Mouse (Mus musculus) forebrain, embryonic 16.5 days (tissue): Measurements from ENCODE around the gene Sox30. TPM values are rescaled to one million over a fixed set of nuclear protein-coding genes. Genes with fewer than 3 reads are reported as not detected.

Experiments used
- ATAC-seq: fragments of 200-750 bp; cut with Nextera tagmentation; 2 replicates; pipeline ENCODE4 v1.8.0; 2017; ENCODE audit warnings: mild to moderate bottlenecking, moderate library complexity
- H3K27ac ChIP-seq: fragments of 300-500 bp; sonication (generic); 2 replicates; pipeline ENCODE4 v1.5.1; 2014; ENCODE audit warnings: low read length, control low read depth
- H3K27me3 ChIP-seq: fragments of 300-500 bp; sonication (generic); replicated peaks from 2 replicates; pipeline ENCODE4 v1.6.1; 2014; ENCODE audit warnings: low read length; ENCODE audit not compliant: control insufficient read depth, insufficient read depth
- H3K36me3 ChIP-seq: fragments of 300-500 bp; sonication (generic); 2 replicates; pipeline ENCODE4 v1.6.1; 2014; ENCODE audit not compliant: control insufficient read depth, insufficient read depth
- H3K4me1 ChIP-seq: fragments of 300-500 bp; sonication (generic); replicated peaks from 2 replicates; pipeline ENCODE4 v1.6.1; 2014; ENCODE audit warnings: low read length; ENCODE audit not compliant: control insufficient read depth, insufficient read depth
- H3K4me2 ChIP-seq: fragments of 300-500 bp; sonication (generic); 2 replicates; pipeline ENCODE4 v1.6.1; 2014; ENCODE audit warnings: mild to moderate bottlenecking, low read length, control low read depth
- H3K4me3 ChIP-seq: fragments of 300-500 bp; sonication (generic); replicated peaks from 2 replicates; pipeline ENCODE4 v1.5.1; 2014; ENCODE audit warnings: mild to moderate bottlenecking, low read length, control low read depth
- H3K9ac ChIP-seq: fragments of 300-500 bp; sonication (generic); replicated peaks from 2 replicates; pipeline ENCODE4 v1.6.1; 2014; ENCODE audit warnings: low read depth, low read length, control low read depth
- H3K9me3 ChIP-seq: fragments of 300-500 bp; sonication (generic); 2 replicates; pipeline ENCODE4 v1.6.1; 2016; ENCODE audit warnings: low read length; ENCODE audit not compliant: control insufficient read depth
- WGBS: fragments of 180-500 bp; shearing (Covaris S2); extraction: QIAGEN DNeasy Blood & Tissue Kit; methylation state at CpG from one replicate; pipeline ENCODE4 v1.1.7; 2014; 5-methylcytosine and 5-hydroxymethylcytosine counted together
- polyA plus RNA-seq: library from polyadenylated mRNA; unstranded; fragments of >200 nt; fragmentation: Nextera tagmentation; extraction: Ambion mirVana; gene quantifications from 2 replicates; pipeline ENCODE4 v1.2.1, GENCODE M21; 2015

The Sox30 gene
- polyA plus RNA-seq, 1 experiment from 2014 or later, result not detected

- WGBS, result 63% methylated on average over 4 of the region's 4 CpGs
- Histone ChIP-seq H3K4me3 (no peak overlapping the region), H3K27ac (no peak overlapping the region), H3K9ac (no peak overlapping the region), H3K36me3 (no peaks in the 10 kb centered on the region), H3K9me3 (no peaks in the 10 kb centered on the region), H3K4me1 (peaks cover 12% of the 10 kb centered on the region), H3K4me2 (no peak overlapping the region), H3K27me3 (no peaks in the 10 kb centered on the region)
- no peak for ATAC-seq
Observed at GRCm38 (mm10) chr11:45946796-45947195, 33.3 kb upstream of the Sox30 start.

GRCm38 (mm10) chr11:45947491-45947890, 32.6 kb upstream of the Sox30 start:
- H3K27me3 ChIP-seq, result no peaks in the 10 kb centered on the region
- H3K9me3 ChIP-seq, result no peaks in the 10 kb centered on the region
- WGBS, result 80% methylated on average over 2 of the region's 2 CpGs
- peaks cover 12% of the 10 kb centered on the region for H3K4me1 ChIP-seq
- no peak overlapping the region for H3K9ac ChIP-seq
- H3K27ac ChIP-seq, result no peak overlapping the region
- H3K4me2 ChIP-seq, result no peak overlapping the region
- no peaks in the 10 kb centered on the region for H3K36me3 ChIP-seq
- ATAC-seq, result no peak
- H3K4me3 ChIP-seq, result no peak overlapping the region

GRCm38 (mm10) chr11:45955127-45955627, 24.9 kb upstream of the Sox30 start, which contains the start of gene Thg1l:
Thg1l (minus strand) TSS chr11:45955494.
- Histone ChIP-seq H3K4me2 (peak within 1 kb of the TSS; percentile 57), H3K9ac (peak within 1 kb of the TSS; percentile 67), H3K4me3 (peak within 1 kb of the TSS; percentile 86)

GRCm38 (mm10) chr11:45959598-45959997, 20.5 kb upstream of the Sox30 start:
- Histone ChIP-seq H3K27me3 (no peaks in the 10 kb centered on the region), H3K9ac (no peak overlapping the region), H3K36me3 (no peaks in the 10 kb centered on the region), H3K27ac (no peak overlapping the region), H3K9me3 (no peaks in the 10 kb centered on the region), H3K4me2 (no peak overlapping the region), H3K4me3 (no peak overlapping the region), H3K4me1 (0 out of 2 replicates have a peak, but pooled peaks cover 3% of the 10 kb centered on the region)
- no peak for ATAC-seq
- WGBS, result 82% methylated on average over 3 of the region's 3 CpGs

More at GRCm38 (mm10) chr11:45955127-45955627, 24.9 kb upstream of the Sox30 start, which contains the start of gene Thg1l:
- Histone ChIP-seq H3K27me3 (no peaks in the 10 kb centered on the region), H3K36me3 (no peaks in the 10 kb centered on the region), H3K27ac (peak within 1 kb of the TSS; percentile 57; the same call in 1 of the 2 replicates), H3K4me1 (0 out of 2 replicates have a peak, but pooled peaks cover 3% of the 10 kb centered on the region), H3K9me3 (no peaks in the 10 kb centered on the region)
- peak; percentile 99 for ATAC-seq
- 0% methylated on average over 32 of the region's 32 CpGs for WGBS

GRCm38 (mm10) chr11:45960003-45960402, 20.1 kb upstream of the Sox30 start:
- H3K27me3 ChIP-seq, result no peaks in the 10 kb centered on the region
- 83% methylated on average over 5 of the region's 5 CpGs for WGBS
- H3K27ac ChIP-seq, result no peak overlapping the region
- no peak overlapping the region for H3K4me2 ChIP-seq
- H3K9ac ChIP-seq, result no peak overlapping the region
- no peaks in the 10 kb centered on the region for H3K4me1 ChIP-seq
- H3K9me3 ChIP-seq, result no peaks in the 10 kb centered on the region
- ATAC-seq, result no peak
- H3K4me3 ChIP-seq, result no peak overlapping the region
- H3K36me3 ChIP-seq, result no peaks in the 10 kb centered on the region

GRCm38 (mm10) chr11:45966896-45967295, 13.2 kb upstream of the Sox30 start:
- H3K9me3 ChIP-seq, result no peaks in the 10 kb centered on the region
- H3K4me1 ChIP-seq, result no peaks in the 10 kb centered on the region
- H3K36me3 ChIP-seq, result no peaks in the 10 kb centered on the region
- no peak overlapping the region for H3K9ac ChIP-seq
- H3K4me3 ChIP-seq, result no peak overlapping the region
- H3K27ac ChIP-seq, result no peak overlapping the region
- no peak for ATAC-seq
- no peak overlapping the region for H3K4me2 ChIP-seq
- H3K27me3 ChIP-seq, result no peaks in the 10 kb centered on the region
- 87% methylated on average over 4 of the region's 4 CpGs for WGBS

- WGBS, result 87% methylated on average over 3 of the region's 3 CpGs
- ATAC-seq, result no peak
- no peaks in the 10 kb centered on the region for H3K27me3 ChIP-seq
Observed at GRCm38 (mm10) chr11:45968466-45968865, 11.6 kb upstream of the Sox30 start.

GRCm38 (mm10) chr11:45973635-45974034, 6.5 kb upstream of the Sox30 start:
- no peaks in the 10 kb centered on the region for H3K27me3 ChIP-seq
- no peaks in the 10 kb centered on the region for H3K4me1 ChIP-seq
- H3K9me3 ChIP-seq, result no peaks in the 10 kb centered on the region
- H3K4me3 ChIP-seq, result no peak overlapping the region
- WGBS, result 88% methylated on average over 5 of the region's 5 CpGs
- H3K27ac ChIP-seq, result no peak overlapping the region
- no peaks in the 10 kb centered on the region for H3K36me3 ChIP-seq
- no peak for ATAC-seq
- H3K9ac ChIP-seq, result no peak overlapping the region
- no peak overlapping the region for H3K4me2 ChIP-seq

More at GRCm38 (mm10) chr11:45968466-45968865, 11.6 kb upstream of the Sox30 start:
- Histone ChIP-seq H3K4me2 (no peak overlapping the region), H3K27ac (no peak overlapping the region), H3K36me3 (no peaks in the 10 kb centered on the region), H3K4me1 (no peaks in the 10 kb centered on the region), H3K4me3 (no peak overlapping the region), H3K9me3 (no peaks in the 10 kb centered on the region), H3K9ac (no peak overlapping the region)

- Histone ChIP-seq H3K9me3 (no peaks in the 10 kb centered on the region), H3K4me3 (no peak overlapping the region), H3K27ac (no peak overlapping the region), H3K36me3 (no peaks in the 10 kb centered on the region), H3K4me2 (no peak overlapping the region), H3K4me1 (no peaks in the 10 kb centered on the region), H3K27me3 (0 out of 2 replicates have a peak, but pooled peaks cover 3% of the 10 kb centered on the region), H3K9ac (no peak overlapping the region)
- no peak for ATAC-seq
- 92% methylated on average over 8 of the region's 8 CpGs for WGBS
Observed at GRCm38 (mm10) chr11:45974466-45974865, 5.6 kb upstream of the Sox30 start.
